Mouse (Mus musculus): Measurements from ENCODE around the gene Olfr679. TPM values are rescaled to one million over a fixed set of nuclear protein-coding genes. Genes with fewer than 3 reads are reported as not detected.
"Not testable (repeated sequence)": the region's sequence is repeated elsewhere in the genome, so short reads cannot be mapped to it uniquely, and the experiment has no call there.

Gene Olfr679
- polyA plus RNA-seq (2015; fragmentation: Nextera tagmentation; extraction: Ambion mirVana), result not detected in 2 replicates

DNA sequence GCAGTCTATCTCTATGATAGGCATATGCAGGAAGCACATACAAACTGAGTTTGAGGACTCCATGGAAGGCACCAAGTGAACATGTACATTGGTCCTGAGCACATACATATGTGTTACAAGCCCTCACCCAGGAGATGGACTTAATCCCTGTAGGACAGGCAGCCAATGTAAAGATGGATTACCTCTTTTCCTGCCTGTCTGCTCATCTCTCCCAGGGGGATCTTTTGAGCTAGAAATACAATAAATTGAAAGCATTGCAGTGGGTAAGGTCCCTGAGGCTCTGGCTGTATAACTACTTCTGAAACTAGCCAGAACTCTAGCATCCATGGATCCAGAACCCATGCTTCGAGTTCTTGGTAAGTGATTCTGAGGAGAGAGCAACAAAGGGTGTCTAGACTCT, at the start of gene Olfr679:
Gene Olfr679 (plus strand): TSS at position 301 of the 400 bp plus-strand sequence.
- H3K4me2 ChIP-seq (replicated peaks; ENCODE audit: low read depth, low read length), result no peak within 1 kb of the TSS
- H3K27me3 ChIP-seq (ENCODE audit: insufficient read depth, low read length), result no peaks in the 10 kb centered on the region
- H3K9ac ChIP-seq (replicated peaks; ENCODE audit: low read length), result no peak within 1 kb of the TSS
- no peaks in the 10 kb centered on the region for H3K4me1 ChIP-seq (ENCODE audit: insufficient read depth, low read length)
- H3K4me3 ChIP-seq (ENCODE audit: low read length), result no peak within 1 kb of the TSS
- H3K36me3 ChIP-seq (ENCODE audit: insufficient read depth, low read length), result no peaks in the 10 kb centered on the region
- ATAC-seq (ENCODE audit: low FRiP score, low TSS enrichment), result no peak
- H3K27ac ChIP-seq (ENCODE audit: low read length), result no peak within 1 kb of the TSS
- H3K9me3 ChIP-seq (ENCODE audit: low read length), result no peaks in the 10 kb centered on the region
- WGBS, result 47% methylated on average over 1 of the region's 1 CpGs

GRCm38 (mm10) chr7:105032398-105032797, 48.6 kb upstream of the Olfr679 start, which contains the start of gene Olfr676:
TSS of gene Olfr676 (plus strand) at chr7:105032698.
- H3K4me1 ChIP-seq (ENCODE audit: insufficient read depth, low read length), result no peaks in the 10 kb centered on the region
- ATAC-seq (ENCODE audit: low FRiP score, low TSS enrichment), result no peak
- no peak within 1 kb of the TSS for H3K9ac ChIP-seq (replicated peaks; ENCODE audit: low read length)
- no peak within 1 kb of the TSS for H3K4me3 ChIP-seq (ENCODE audit: low read length)
- H3K9me3 ChIP-seq (ENCODE audit: low read length), result no peaks in the 10 kb centered on the region
- H3K36me3 ChIP-seq (ENCODE audit: insufficient read depth, low read length), result no peaks in the 10 kb centered on the region
- H3K27me3 ChIP-seq (ENCODE audit: insufficient read depth, low read length), result no peaks in the 10 kb centered on the region
- no peak within 1 kb of the TSS for H3K4me2 ChIP-seq (replicated peaks; ENCODE audit: low read depth, low read length)
- no peak within 1 kb of the TSS for H3K27ac ChIP-seq (ENCODE audit: low read length)

GRCm38 (mm10) chr7:105033836-105034235, 47.2 kb upstream of the Olfr679 start:
- WGBS, result 54% methylated on average over 5 of the region's 5 CpGs
- not testable (repeated sequence) for H3K27ac ChIP-seq (ENCODE audit: low read length); H3K4me2 ChIP-seq (replicated peaks; ENCODE audit: low read depth, low read length); H3K36me3 ChIP-seq (ENCODE audit: insufficient read depth, low read length); H3K27me3 ChIP-seq (ENCODE audit: insufficient read depth, low read length); H3K9me3 ChIP-seq (ENCODE audit: low read length); H3K4me1 ChIP-seq (ENCODE audit: insufficient read depth, low read length); H3K4me3 ChIP-seq (ENCODE audit: low read length); H3K9ac ChIP-seq (replicated peaks; ENCODE audit: low read length); ATAC-seq (ENCODE audit: low FRiP score, low TSS enrichment)

DNA sequence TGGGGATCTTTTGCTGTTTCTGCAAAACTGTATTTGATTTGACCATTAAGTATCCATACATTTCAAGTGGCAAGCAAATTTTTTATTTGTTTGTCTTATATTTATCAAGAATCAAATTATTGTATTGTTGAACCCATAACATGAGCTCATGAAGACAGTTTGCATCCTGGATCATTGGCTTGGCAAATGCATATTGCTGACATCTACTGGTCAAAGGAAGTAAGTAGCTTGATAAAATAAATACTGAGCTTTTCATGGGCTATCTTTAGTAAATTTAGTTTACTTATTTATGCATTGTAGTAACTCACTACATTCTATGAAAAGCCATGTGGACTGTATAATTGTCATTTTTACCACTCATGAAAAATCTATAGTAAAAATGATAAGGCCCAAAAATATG, 22.1 kb upstream of the Olfr679 start:
- H3K27me3 ChIP-seq (ENCODE audit: insufficient read depth, low read length), result no peaks in the 10 kb centered on the region
- no peak overlapping the region for H3K4me3 ChIP-seq (ENCODE audit: low read length)
- H3K27ac ChIP-seq (ENCODE audit: low read length), result no peak overlapping the region
- no peak overlapping the region for H3K4me2 ChIP-seq (replicated peaks; ENCODE audit: low read depth, low read length)
- H3K4me1 ChIP-seq (ENCODE audit: insufficient read depth, low read length), result no peaks in the 10 kb centered on the region
- no peaks in the 10 kb centered on the region for H3K36me3 ChIP-seq (ENCODE audit: insufficient read depth, low read length)
- no peak for ATAC-seq (ENCODE audit: low FRiP score, low TSS enrichment)
- no peaks in the 10 kb centered on the region for H3K9me3 ChIP-seq (ENCODE audit: low read length)
- no peak overlapping the region for H3K9ac ChIP-seq (replicated peaks; ENCODE audit: low read length)

GRCm38 (mm10) chr7:105064175-105064574, 16.8 kb upstream of the Olfr679 start, which contains the start of gene Olfr678:
TSS of gene Olfr678 (plus strand) at chr7:105064475.
- Histone ChIP-seq H3K36me3 (ENCODE audit: insufficient read depth, low read length) (no peaks in the 10 kb centered on the region), H3K4me2 (replicated peaks; ENCODE audit: low read depth, low read length) (no peak within 1 kb of the TSS), H3K27ac (ENCODE audit: low read length) (no peak within 1 kb of the TSS), H3K27me3 (ENCODE audit: insufficient read depth, low read length) (no peaks in the 10 kb centered on the region), H3K9me3 (ENCODE audit: low read length) (no peaks in the 10 kb centered on the region), H3K4me1 (ENCODE audit: insufficient read depth, low read length) (no peaks in the 10 kb centered on the region), H3K4me3 (ENCODE audit: low read length) (no peak within 1 kb of the TSS), H3K9ac (replicated peaks; ENCODE audit: low read length) (no peak within 1 kb of the TSS)
- 82% methylated on average over 1 of the region's 1 CpGs for WGBS
- no peak for ATAC-seq (ENCODE audit: low FRiP score, low TSS enrichment)

DNA sequence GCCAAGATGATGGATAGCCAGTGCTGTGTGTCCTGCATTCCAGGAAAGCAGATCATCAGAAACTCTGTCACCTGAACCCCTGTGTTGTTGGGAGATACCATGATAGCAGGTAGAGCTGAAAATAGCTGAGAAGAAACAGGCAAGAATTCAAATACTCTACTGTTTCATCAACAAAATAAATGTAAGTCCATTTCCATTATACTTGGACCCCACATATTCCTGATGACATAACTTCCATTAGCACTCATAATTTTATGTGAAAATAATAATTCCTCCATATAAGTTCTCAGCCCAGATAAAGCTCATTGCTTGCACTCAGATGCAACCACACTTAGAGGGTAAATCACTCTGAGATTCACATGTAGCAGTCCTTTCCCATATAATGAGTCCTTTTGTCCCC, 11.7 kb downstream of the Olfr679 start, which contains the start of gene Olfr680-ps1:
Gene Olfr680-ps1 (minus strand): TSS at position 101 of the 400 bp plus-strand sequence.
- not testable (repeated sequence) for H3K27me3 ChIP-seq (ENCODE audit: insufficient read depth, low read length); H3K27ac ChIP-seq (ENCODE audit: low read length); H3K4me1 ChIP-seq (ENCODE audit: insufficient read depth, low read length); ATAC-seq (ENCODE audit: low FRiP score, low TSS enrichment); H3K36me3 ChIP-seq (ENCODE audit: insufficient read depth, low read length); H3K4me3 ChIP-seq (ENCODE audit: low read length); H3K9ac ChIP-seq (replicated peaks; ENCODE audit: low read length); H3K9me3 ChIP-seq (ENCODE audit: low read length); H3K4me2 ChIP-seq (replicated peaks; ENCODE audit: low read depth, low read length)

DNA sequence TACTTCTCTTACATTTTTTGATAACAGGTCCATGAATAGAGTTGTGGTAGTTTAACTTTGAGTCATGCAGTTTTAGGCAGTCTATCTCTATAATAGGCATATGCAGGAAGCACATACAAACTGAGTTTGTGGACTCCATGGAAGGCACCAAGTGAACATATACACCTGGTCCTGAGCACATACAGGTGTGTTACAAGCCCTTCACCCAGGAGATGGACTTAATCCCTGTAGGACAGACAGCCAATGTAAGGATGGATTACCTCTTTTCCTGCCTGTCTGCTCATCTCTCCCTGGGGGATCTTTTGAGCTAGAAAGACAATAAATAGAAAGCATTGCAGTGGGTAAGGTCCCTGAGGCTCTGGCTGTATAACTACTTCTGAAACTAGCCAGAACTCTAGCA, 35.5 kb downstream of the Olfr679 start, which contains the start of gene Olfr681:
Gene Olfr681 (plus strand): TSS at position 301 of the 400 bp plus-strand sequence.
- H3K36me3 ChIP-seq (ENCODE audit: insufficient read depth, low read length), result no peaks in the 10 kb centered on the region
- H3K4me1 ChIP-seq (ENCODE audit: insufficient read depth, low read length), result no peaks in the 10 kb centered on the region
- H3K9me3 ChIP-seq (ENCODE audit: low read length), result no peaks in the 10 kb centered on the region
- H3K27me3 ChIP-seq (ENCODE audit: insufficient read depth, low read length), result no peaks in the 10 kb centered on the region
- no peak within 1 kb of the TSS for H3K4me2 ChIP-seq (replicated peaks; ENCODE audit: low read depth, low read length)
- H3K9ac ChIP-seq (replicated peaks; ENCODE audit: low read length), result no peak within 1 kb of the TSS
- H3K4me3 ChIP-seq (ENCODE audit: low read length), result no peak within 1 kb of the TSS
- H3K27ac ChIP-seq (ENCODE audit: low read length), result no peak within 1 kb of the TSS
- ATAC-seq (ENCODE audit: low FRiP score, low TSS enrichment), result no peak

Other genes with a start within 250 kb of the Olfr679 start
- not detected in 2 replicates for gene Usp17lb, start 238.6 kb upstream of the Olfr679 start, polyA plus RNA-seq (2015; fragmentation: Nextera tagmentation; extraction: Ambion mirVana)
- not detected in 2 replicates for gene Usp17la, start 224.2 kb upstream of the Olfr679 start, polyA plus RNA-seq (2015; fragmentation: Nextera tagmentation; extraction: Ambion mirVana)
- not detected in 2 replicates for gene Olfr665, start 203.2 kb upstream of the Olfr679 start, polyA plus RNA-seq (2015; fragmentation: Nextera tagmentation; extraction: Ambion mirVana)
- gene Olfr666, start 185.3 kb upstream of the Olfr679 start, polyA plus RNA-seq (2015; fragmentation: Nextera tagmentation; extraction: Ambion mirVana), result not detected in 2 replicates
- gene Olfr667, start 159.7 kb upstream of the Olfr679 start, polyA plus RNA-seq (2015; fragmentation: Nextera tagmentation; extraction: Ambion mirVana), result not detected in 2 replicates
- not detected in 2 replicates for gene Olfr668, start 153.1 kb upstream of the Olfr679 start, polyA plus RNA-seq (2015; fragmentation: Nextera tagmentation; extraction: Ambion mirVana)
- gene Olfr669, start 147.0 kb upstream of the Olfr679 start, polyA plus RNA-seq (2015; fragmentation: Nextera tagmentation; extraction: Ambion mirVana), result not detected in 2 replicates
- not detected in 2 replicates for gene Olfr670, start 118.6 kb upstream of the Olfr679 start, polyA plus RNA-seq (2015; fragmentation: Nextera tagmentation; extraction: Ambion mirVana)
- gene Olfr671, start 102.1 kb upstream of the Olfr679 start, polyA plus RNA-seq (2015; fragmentation: Nextera tagmentation; extraction: Ambion mirVana), result not detected in 2 replicates
- not detected in 2 replicates for gene Olfr672, start 79.2 kb upstream of the Olfr679 start, polyA plus RNA-seq (2015; fragmentation: Nextera tagmentation; extraction: Ambion mirVana)
- gene Olfr675, start 52.7 kb upstream of the Olfr679 start, polyA plus RNA-seq (2015; fragmentation: Nextera tagmentation; extraction: Ambion mirVana), result not detected in 2 replicates
- not detected in 2 replicates for gene Olfr676, start 48.5 kb upstream of the Olfr679 start, polyA plus RNA-seq (2015; fragmentation: Nextera tagmentation; extraction: Ambion mirVana)
- gene Olfr677, start 29.8 kb upstream of the Olfr679 start, polyA plus RNA-seq (2015; fragmentation: Nextera tagmentation; extraction: Ambion mirVana), result not detected in 2 replicates
- not detected in 2 replicates for gene Olfr678, start 16.7 kb upstream of the Olfr679 start, polyA plus RNA-seq (2015; fragmentation: Nextera tagmentation; extraction: Ambion mirVana)
- gene Olfr680-ps1, start 11.6 kb downstream of the Olfr679 start, polyA plus RNA-seq (2015; fragmentation: Nextera tagmentation; extraction: Ambion mirVana), result not detected in 2 replicates
- not detected in 2 replicates for gene Olfr681, start 35.6 kb downstream of the Olfr679 start, polyA plus RNA-seq (2015; fragmentation: Nextera tagmentation; extraction: Ambion mirVana)
- gene Olfr683, start 65.8 kb downstream of the Olfr679 start, polyA plus RNA-seq (2015; fragmentation: Nextera tagmentation; extraction: Ambion mirVana), result not detected in 2 replicates
- gene Olfr684, start 82.4 kb downstream of the Olfr679 start, polyA plus RNA-seq (2015; fragmentation: Nextera tagmentation; extraction: Ambion mirVana), result not detected in 2 replicates
- not detected in 2 replicates for gene Olfr685, start 104.8 kb downstream of the Olfr679 start, polyA plus RNA-seq (2015; fragmentation: Nextera tagmentation; extraction: Ambion mirVana)
- gene Olfr686, start 126.3 kb downstream of the Olfr679 start, polyA plus RNA-seq (2015; fragmentation: Nextera tagmentation; extraction: Ambion mirVana), result not detected in 2 replicates
- gene Olfr688, start 206.9 kb downstream of the Olfr679 start, polyA plus RNA-seq (2015; fragmentation: Nextera tagmentation; extraction: Ambion mirVana), result not detected in 2 replicates
- not detected in 2 replicates for gene Olfr689, start 230.0 kb downstream of the Olfr679 start, polyA plus RNA-seq (2015; fragmentation: Nextera tagmentation; extraction: Ambion mirVana)

All from kidney, embryonic 16.5 days (tissue).